Mouse (Mus musculus): ENCODE data around the gene Pacsin1. TPM values are rescaled to one million over a fixed set of nuclear protein-coding genes. Genes with fewer than 3 reads are reported as not detected.

Pacsin1 gene
- polyA plus RNA-seq, 1 experiment, result 24.0 TPM

DNA sequence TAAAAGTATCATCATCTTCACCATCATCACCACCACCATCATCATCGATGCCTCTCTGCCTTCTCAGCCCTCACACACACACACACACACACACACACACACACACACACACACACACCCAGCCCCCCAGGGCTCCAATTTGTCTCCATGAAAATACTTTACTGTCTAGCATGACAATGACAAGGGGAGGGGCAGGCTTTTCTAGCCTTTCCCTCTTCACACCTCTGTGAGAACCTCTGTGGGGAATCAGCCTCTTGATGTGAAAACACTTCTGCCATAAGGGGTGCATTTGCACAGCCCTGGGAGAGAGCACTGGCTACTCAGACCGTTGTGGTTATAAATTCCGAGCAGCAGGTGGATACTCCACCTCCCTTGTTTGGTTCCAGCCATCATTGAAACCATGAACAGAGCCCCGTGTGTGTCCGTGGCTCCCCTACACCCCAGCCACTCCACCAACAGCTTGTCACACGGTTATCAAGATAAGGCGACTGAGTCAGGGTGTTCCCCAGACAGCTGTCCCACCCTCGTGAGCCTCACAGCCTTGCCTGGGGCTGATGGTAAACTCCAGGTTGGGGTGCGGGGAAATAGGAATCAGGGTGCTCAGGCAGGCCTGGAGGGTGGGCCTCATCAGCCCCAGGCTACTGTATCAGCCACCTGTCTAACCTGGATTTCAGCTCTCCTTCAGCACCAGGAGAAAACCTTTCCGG is 1.9 kb upstream of the Pacsin1 start:
- TF ChIP-seq CTCF (IDR thresholded peaks at IDR 0.05; ENCODE audit: borderline replicate concordance, control insufficient read depth, extremely low read depth, insufficient read depth, low read length, poor library complexity) (no peak), POLR2A (IDR thresholded peaks at IDR 0.05; ENCODE audit: control insufficient read depth, extremely low read depth, insufficient read depth, low read length, poor library complexity) (no peak)
- WGBS, result 86% methylated on average over 10 of the region's 10 CpGs
- DNase-seq, result no peak
- Histone ChIP-seq H3K36me3 (ENCODE audit: control insufficient read depth, insufficient read depth, low read length) (no peaks in the 10 kb centered on the region), H3K4me1 (replicated peaks; ENCODE audit: control insufficient read depth, insufficient read depth, low read length) (peaks cover 36% of the 10 kb centered on the region), H3K4me3 (ENCODE audit: control insufficient read depth, insufficient read depth, low read length) (no peak overlapping the region), H3K27ac (ENCODE audit: control insufficient read depth, insufficient read depth, low read length) (no peak overlapping the region), H3K27me3 (ENCODE audit: control insufficient read depth, insufficient read depth, low read length) (no peaks in the 10 kb centered on the region)

DNA sequence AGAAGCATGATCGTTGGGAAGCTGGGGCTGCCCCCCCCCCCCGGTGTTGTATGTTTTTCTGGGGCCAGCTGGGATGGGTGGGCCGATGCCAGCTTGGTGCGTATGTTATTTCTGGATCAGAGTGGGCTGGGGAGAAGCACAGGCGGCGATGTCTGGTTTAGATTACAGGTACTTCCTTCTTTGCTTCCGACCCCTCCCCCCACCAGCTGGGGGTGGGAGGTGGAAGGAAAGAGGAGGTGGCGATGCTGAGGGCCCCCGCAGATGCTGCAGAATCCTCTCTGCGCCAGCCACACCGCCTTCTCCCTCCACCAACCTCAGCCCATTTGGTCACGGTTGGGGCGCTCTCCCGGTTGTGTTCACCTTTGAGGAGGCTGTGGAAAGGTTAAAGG is 696 bp downstream of the Pacsin1 start:
- DNase-seq, result peak; percentile 72
- Histone ChIP-seq H3K4me1 (replicated peaks; ENCODE audit: control insufficient read depth, insufficient read depth, low read length) (peaks cover 36% of the 10 kb centered on the region), H3K27ac (ENCODE audit: control insufficient read depth, insufficient read depth, low read length) (no peak overlapping the region), H3K36me3 (ENCODE audit: control insufficient read depth, insufficient read depth, low read length) (no peaks in the 10 kb centered on the region), H3K4me3 (ENCODE audit: control insufficient read depth, insufficient read depth, low read length) (peak overlapping the region; percentile 64), H3K27me3 (ENCODE audit: control insufficient read depth, insufficient read depth, low read length) (no peaks in the 10 kb centered on the region)
- TF ChIP-seq POLR2A (IDR thresholded peaks at IDR 0.05; ENCODE audit: control insufficient read depth, extremely low read depth, insufficient read depth, low read length, poor library complexity), result no peak
- WGBS, result 1% methylated on average over 14 of the region's 14 CpGs

DNA sequence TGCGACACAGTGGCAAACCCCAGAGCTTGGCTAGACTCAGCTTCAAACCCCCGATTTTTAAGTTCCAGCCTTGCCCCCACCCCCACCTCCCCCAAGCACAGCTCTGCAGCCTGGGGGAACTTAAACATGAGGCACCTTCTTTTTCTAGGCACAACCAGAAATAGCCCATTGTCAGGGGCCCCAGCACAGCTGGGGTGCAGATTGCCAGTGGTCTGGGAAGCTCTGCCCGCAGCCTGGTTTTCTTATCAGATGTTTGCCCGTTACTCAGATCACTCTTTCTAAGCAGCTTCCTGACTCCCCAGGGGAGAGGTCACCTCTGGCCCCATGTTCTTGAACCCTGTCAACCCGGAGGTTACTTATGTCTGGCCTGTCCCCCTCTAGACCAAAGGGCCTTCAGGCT is 1.1 kb downstream of the Pacsin1 start:
- Histone ChIP-seq H3K4me1 (replicated peaks; ENCODE audit: control insufficient read depth, insufficient read depth, low read length) (peaks cover 36% of the 10 kb centered on the region), H3K27ac (ENCODE audit: control insufficient read depth, insufficient read depth, low read length) (no peak overlapping the region), H3K27me3 (ENCODE audit: control insufficient read depth, insufficient read depth, low read length) (no peaks in the 10 kb centered on the region), H3K4me3 (ENCODE audit: control insufficient read depth, insufficient read depth, low read length) (peak overlapping the region; percentile 64), H3K36me3 (ENCODE audit: control insufficient read depth, insufficient read depth, low read length) (no peaks in the 10 kb centered on the region)
- DNase-seq, result no peak
- WGBS, result 9% methylated on average over 5 of the region's 5 CpGs
- TF ChIP-seq CTCF (IDR thresholded peaks at IDR 0.05; ENCODE audit: borderline replicate concordance, control insufficient read depth, extremely low read depth, insufficient read depth, low read length, poor library complexity) (no peak), POLR2A (IDR thresholded peaks at IDR 0.05; ENCODE audit: control insufficient read depth, extremely low read depth, insufficient read depth, low read length, poor library complexity) (no peak)

DNA sequence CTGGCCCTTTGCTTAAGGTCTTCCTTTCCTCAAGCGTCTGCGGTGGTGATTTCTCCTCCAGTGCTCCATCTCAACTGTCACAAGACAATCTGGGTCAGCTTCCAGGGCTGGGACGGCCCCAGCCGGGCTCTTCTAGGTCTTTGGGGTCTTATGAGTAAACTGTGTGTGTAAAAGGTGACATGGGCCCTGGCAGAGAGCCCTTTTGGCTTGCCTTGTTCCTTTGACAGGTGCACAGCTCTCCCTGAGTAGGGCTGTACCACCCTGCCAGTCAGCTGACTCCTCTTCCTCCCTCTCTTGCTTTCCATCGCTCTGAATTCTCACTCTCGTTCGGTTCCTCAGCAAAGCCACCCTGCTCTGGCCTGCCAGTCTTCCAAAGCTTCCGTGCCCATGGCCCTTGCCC is 1.8 kb downstream of the Pacsin1 start:
- H3K27me3 ChIP-seq (ENCODE audit: control insufficient read depth, insufficient read depth, low read length), result no peaks in the 10 kb centered on the region
- TF ChIP-seq CTCF (IDR thresholded peaks at IDR 0.05; ENCODE audit: borderline replicate concordance, control insufficient read depth, extremely low read depth, insufficient read depth, low read length, poor library complexity) (no peak), POLR2A (IDR thresholded peaks at IDR 0.05; ENCODE audit: control insufficient read depth, extremely low read depth, insufficient read depth, low read length, poor library complexity) (no peak)
- no peak overlapping the region for H3K4me3 ChIP-seq (ENCODE audit: control insufficient read depth, insufficient read depth, low read length)
- H3K27ac ChIP-seq (ENCODE audit: control insufficient read depth, insufficient read depth, low read length), result no peak overlapping the region
- no peak for DNase-seq
- no peaks in the 10 kb centered on the region for H3K36me3 ChIP-seq (ENCODE audit: control insufficient read depth, insufficient read depth, low read length)
- H3K4me1 ChIP-seq (replicated peaks; ENCODE audit: control insufficient read depth, insufficient read depth, low read length), result peaks cover 29% of the 10 kb centered on the region
- 59% methylated on average over 8 of the region's 8 CpGs for WGBS

DNA sequence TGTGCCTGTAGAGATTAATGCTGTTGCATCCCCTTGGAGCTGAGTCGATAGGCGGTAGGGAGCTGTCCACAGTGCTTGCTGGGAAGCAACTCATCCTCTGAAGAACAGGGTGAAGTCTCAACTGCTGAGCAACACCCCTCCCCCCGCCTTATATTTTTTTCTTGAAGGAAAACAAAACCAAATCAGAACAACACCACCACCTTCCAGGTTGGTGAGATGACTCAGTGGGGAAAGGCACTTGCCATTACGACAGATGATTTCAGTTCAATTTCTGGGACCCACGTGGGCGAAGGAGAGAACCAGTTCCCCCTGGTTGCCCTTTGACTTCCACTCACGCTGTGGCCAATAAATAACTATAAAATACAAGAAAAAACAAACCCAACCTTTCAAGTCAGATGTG is 3.5 kb downstream of the Pacsin1 start:
- no peaks in the 10 kb centered on the region for H3K27me3 ChIP-seq (ENCODE audit: control insufficient read depth, insufficient read depth, low read length)
- H3K36me3 ChIP-seq (ENCODE audit: control insufficient read depth, insufficient read depth, low read length), result no peaks in the 10 kb centered on the region
- H3K4me3 ChIP-seq (ENCODE audit: control insufficient read depth, insufficient read depth, low read length), result no peak overlapping the region
- TF ChIP-seq POLR2A (IDR thresholded peaks at IDR 0.05; ENCODE audit: control insufficient read depth, extremely low read depth, insufficient read depth, low read length, poor library complexity), result no peak
- WGBS, result 87% methylated on average over 7 of the region's 7 CpGs
- no peak overlapping the region for H3K27ac ChIP-seq (ENCODE audit: control insufficient read depth, insufficient read depth, low read length)
- no peak for DNase-seq
- H3K4me1 ChIP-seq (replicated peaks; ENCODE audit: control insufficient read depth, insufficient read depth, low read length), result peaks cover 26% of the 10 kb centered on the region

DNA sequence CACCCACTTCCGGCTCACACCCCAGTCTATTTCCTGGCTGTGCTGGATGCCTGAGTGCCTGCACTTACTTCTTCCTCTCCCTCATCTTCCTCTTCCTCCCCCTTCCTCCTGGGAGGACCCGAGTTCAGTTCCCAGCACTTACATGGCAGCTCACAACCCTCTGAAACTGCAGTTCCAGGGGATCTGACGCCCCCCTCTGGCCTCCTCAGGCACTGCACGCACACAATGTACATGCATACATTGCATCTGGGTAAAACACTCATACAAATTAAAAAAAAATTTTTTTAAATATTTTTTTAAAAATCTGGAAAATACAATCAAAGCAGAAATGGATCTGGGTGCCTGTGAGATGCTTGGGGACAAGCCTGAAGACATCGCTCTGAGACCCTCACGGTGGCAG is 16.4 kb downstream of the Pacsin1 start:
- Histone ChIP-seq H3K4me1 (replicated peaks; ENCODE audit: control insufficient read depth, insufficient read depth, low read length) (no peaks in the 10 kb centered on the region), H3K27me3 (ENCODE audit: control insufficient read depth, insufficient read depth, low read length) (no peaks in the 10 kb centered on the region), H3K36me3 (ENCODE audit: control insufficient read depth, insufficient read depth, low read length) (no peaks in the 10 kb centered on the region), H3K4me3 (ENCODE audit: control insufficient read depth, insufficient read depth, low read length) (no peak overlapping the region), H3K27ac (ENCODE audit: control insufficient read depth, insufficient read depth, low read length) (no peak overlapping the region)
- TF ChIP-seq POLR2A (IDR thresholded peaks at IDR 0.05; ENCODE audit: control insufficient read depth, extremely low read depth, insufficient read depth, low read length, poor library complexity), result no peak
- TF ChIP-seq CTCF (IDR thresholded peaks at IDR 0.05; ENCODE audit: borderline replicate concordance, control insufficient read depth, extremely low read depth, insufficient read depth, low read length, poor library complexity), result no peak; the same call in 1 of the 2 replicates
- 82% methylated on average over 6 of the region's 6 CpGs for WGBS
- DNase-seq, result no peak

DNA sequence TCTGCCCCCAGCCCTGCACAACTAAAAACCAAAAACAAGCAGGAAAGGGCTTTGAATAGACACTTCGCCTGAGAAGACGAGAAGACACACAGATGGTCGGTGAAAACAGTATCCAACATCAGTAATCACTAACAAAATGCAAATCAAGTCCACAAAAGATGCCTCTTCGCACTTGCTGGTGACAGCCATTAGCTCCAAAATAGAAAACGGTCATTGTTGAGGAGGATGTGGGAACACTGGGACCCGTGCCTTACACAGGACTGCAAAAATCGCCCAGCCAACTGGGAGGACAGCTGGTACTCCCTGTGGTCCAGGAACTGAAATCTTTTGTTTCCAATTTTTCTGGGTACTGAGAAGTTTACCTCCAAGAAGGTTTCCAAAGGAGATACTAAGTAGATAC is 18.6 kb downstream of the Pacsin1 start:
- H3K36me3 ChIP-seq (ENCODE audit: control insufficient read depth, insufficient read depth, low read length), result no peaks in the 10 kb centered on the region
- TF ChIP-seq CTCF (IDR thresholded peaks at IDR 0.05; ENCODE audit: borderline replicate concordance, control insufficient read depth, extremely low read depth, insufficient read depth, low read length, poor library complexity), result no peak
- TF ChIP-seq POLR2A (IDR thresholded peaks at IDR 0.05; ENCODE audit: control insufficient read depth, extremely low read depth, insufficient read depth, low read length, poor library complexity), result no peak
- no peak overlapping the region for H3K27ac ChIP-seq (ENCODE audit: control insufficient read depth, insufficient read depth, low read length)
- no peaks in the 10 kb centered on the region for H3K4me1 ChIP-seq (replicated peaks; ENCODE audit: control insufficient read depth, insufficient read depth, low read length)
- H3K4me3 ChIP-seq (ENCODE audit: control insufficient read depth, insufficient read depth, low read length), result no peak overlapping the region
- no peaks in the 10 kb centered on the region for H3K27me3 ChIP-seq (ENCODE audit: control insufficient read depth, insufficient read depth, low read length)
- DNase-seq, result no peak
- 90% methylated on average over 7 of the region's 7 CpGs for WGBS

Measured in thymus, adult 2 months (tissue).